Mouse (Mus musculus) heart, adult 2 months (tissue): ENCODE results near the gene Xylt1. TPM values are rescaled to one million over a fixed set of nuclear protein-coding genes. Genes with fewer than 3 reads are reported as not detected.

Experiments used
- DNase-seq, 2 experiments: peaks; one replicate each; pipeline ENCODE4 v3.0.0; 2021
- H3K27ac ChIP-seq: fragments of 200-600 bp; 2 replicates; pipeline ENCODE4 v1.8.1; 2022
- H3K27me3 ChIP-seq: fragments of 200-500 bp; 2 replicates; pipeline ENCODE4 v1.6.1; 2012; ENCODE audit warnings: mild to moderate bottlenecking, low read length, inconsistent platforms, mixed read lengths; ENCODE audit not compliant: control insufficient read depth, insufficient read depth
- H3K36me3 ChIP-seq: fragments of 200-500 bp; 2 replicates; pipeline ENCODE4 v1.6.1; 2012; ENCODE audit warnings: low read length, inconsistent platforms; ENCODE audit not compliant: control insufficient read depth, insufficient read depth
- H3K4me1 ChIP-seq: fragments of 200-500 bp; 2 replicates; pipeline ENCODE4 v1.6.1; 2011; ENCODE audit warnings: low read length; ENCODE audit not compliant: control insufficient read depth, insufficient read depth
- H3K4me3 ChIP-seq: fragments of 200-600 bp; 2 replicates; pipeline ENCODE4 v1.8.1; 2022
- H3K79me2 ChIP-seq: fragments of 200-500 bp; replicated peaks from 2 replicates; pipeline ENCODE4 v1.6.1; 2012; ENCODE audit warnings: mild to moderate bottlenecking, inconsistent platforms, low read length, moderate library complexity, mixed read lengths; ENCODE audit not compliant: control insufficient read depth, insufficient read depth
- H3K9ac ChIP-seq: fragments of 200-500 bp; 2 replicates; pipeline ENCODE4 v1.6.1; 2012; ENCODE audit warnings: low read depth, mild to moderate bottlenecking, control low read depth, inconsistent platforms, low read length, mixed read lengths
- CTCF ChIP-seq: fragments of 200-600 bp; IDR thresholded peaks from 2 replicates; pipeline ENCODE4 v1.8.1; 2022; ENCODE audit warnings: antibody characterized with exemption, mild to moderate bottlenecking, moderate library complexity
- EP300 ChIP-seq: fragments of 200-500 bp; IDR thresholded peaks from 2 replicates; pipeline ENCODE4 v1.6.1; 2011; ENCODE audit warnings: low read depth, low read length, control low read depth; ENCODE audit not compliant: insufficient read depth
- POLR2A ChIP-seq: fragments of 200-500 bp; IDR thresholded peaks from 2 replicates; pipeline ENCODE4 v1.6.1; 2011; ENCODE audit warnings: mild to moderate bottlenecking, low read depth, low read length, control low read depth; ENCODE audit not compliant: insufficient read depth
- WGBS: fragments of 180-500 bp; shearing (Covaris S2); methylation state at CpG from one replicate; pipeline ENCODE4 v1.1.7; 2018; 5-methylcytosine and 5-hydroxymethylcytosine counted together
- intact Hi-C: fragments of 180-260 bp; cut with DNase I; formaldehyde crosslinking; loops from one replicate; pipeline ENCODE4 v1.15.1; 2025
- polyA plus RNA-seq: library from polyadenylated mRNA; depleted of rRNA; stranded (reverse); fragments of >200 nt; gene quantifications from 2 replicates; pipeline ENCODE4 v1.2.3, GENCODE M21; 2012
- total RNA-seq, 2 experiments: library from RNA; stranded (reverse); gene quantifications; 2 replicates each; pipeline ENCODE4 v1.2.3; 2021

Gene Xylt1
- total and polyA plus RNA-seq, 3 experiments = 1.2 to 2.3 (median 1.4) TPM

DNA sequence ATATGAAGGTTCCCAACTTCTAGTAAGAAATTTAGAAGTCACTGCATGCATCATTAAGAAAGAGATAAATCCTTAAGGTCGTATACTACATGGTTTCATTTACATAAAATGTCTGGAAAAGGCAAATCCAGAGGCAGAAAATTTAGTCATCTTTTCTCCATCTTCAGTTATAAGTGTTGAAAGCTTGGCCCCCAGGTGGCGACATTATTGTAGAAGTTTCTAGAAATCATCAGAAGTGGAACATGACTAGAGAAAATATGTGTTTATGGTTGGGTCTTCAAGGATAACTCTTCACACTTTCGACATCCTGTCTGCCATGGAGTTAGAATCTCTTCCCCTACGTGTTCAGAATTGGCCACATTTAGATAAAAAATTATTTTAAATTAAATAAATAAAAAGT, 18.3 kb upstream of the Xylt1 start:
- no peak for DNase-seq
- TF ChIP-seq CTCF (no peak), EP300 (no peak), POLR2A (no peak)
- no peaks in the 10 kb centered on the region for H3K36me3 ChIP-seq
- intact Hi-C loops = no loop called here
- H3K79me2 ChIP-seq = no peaks in the 10 kb centered on the region
- no peak overlapping the region for H3K4me3 ChIP-seq
- no peak overlapping the region for H3K27ac ChIP-seq
- H3K27me3 ChIP-seq = no peaks in the 10 kb centered on the region
- H3K4me1 ChIP-seq = no peaks in the 10 kb centered on the region
- no peak overlapping the region for H3K9ac ChIP-seq
- 75% methylated on average over 4 of the region's 4 CpGs for WGBS

DNA sequence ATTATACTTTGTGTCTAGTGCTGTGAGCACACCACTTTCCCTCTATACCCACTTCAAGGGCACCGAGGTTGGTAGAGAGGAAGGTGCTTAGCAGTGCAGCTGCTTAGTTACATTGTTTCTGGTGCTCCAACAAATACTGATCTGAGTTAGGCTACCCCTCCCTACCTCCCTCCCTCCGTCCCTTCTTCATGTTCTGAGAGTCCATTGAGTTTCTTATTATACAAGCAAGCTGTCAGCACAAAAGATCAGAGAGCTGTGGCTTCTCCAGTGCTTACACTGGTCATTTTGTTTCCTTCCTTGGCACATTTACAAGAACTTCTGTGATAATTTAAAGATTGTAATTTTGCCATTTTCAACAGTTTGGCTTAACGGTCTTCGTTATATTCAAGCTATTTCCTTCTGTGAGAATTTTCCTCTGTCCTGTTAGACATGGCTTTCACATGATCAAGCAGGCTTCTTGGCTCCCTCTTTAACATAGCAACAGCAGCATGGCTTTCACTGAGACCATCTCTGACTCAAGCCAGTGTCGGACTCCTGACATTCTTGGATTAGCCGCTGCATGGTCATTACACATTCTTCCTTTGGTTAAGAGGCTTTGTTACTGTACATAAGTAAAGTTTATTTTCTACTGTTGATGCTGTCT, 12.0 kb upstream of the Xylt1 start:
- Histone ChIP-seq H3K79me2 (no peaks in the 10 kb centered on the region), H3K27ac (no peak overlapping the region)
- intact Hi-C loops = no loop called here

GRCm38 (mm10) chr7:117369290-117369941, 11.4 kb upstream of the Xylt1 start:
- no peak overlapping the region for H3K27ac ChIP-seq

More for the DNA sequence above, 12.0 kb upstream of the Xylt1 start:
- WGBS = 54% methylated on average over 6 of the region's 6 CpGs
- DNase-seq = no peak
- Histone ChIP-seq H3K36me3 (no peaks in the 10 kb centered on the region), H3K4me3 (no peak overlapping the region), H3K4me1 (no peaks in the 10 kb centered on the region), H3K27me3 (no peaks in the 10 kb centered on the region; the same call in 1 of the 2 replicates), H3K9ac (no peak overlapping the region)
- no peak for TF ChIP-seq CTCF
- TF ChIP-seq EP300 = no peak
- no peak for TF ChIP-seq POLR2A

DNA sequence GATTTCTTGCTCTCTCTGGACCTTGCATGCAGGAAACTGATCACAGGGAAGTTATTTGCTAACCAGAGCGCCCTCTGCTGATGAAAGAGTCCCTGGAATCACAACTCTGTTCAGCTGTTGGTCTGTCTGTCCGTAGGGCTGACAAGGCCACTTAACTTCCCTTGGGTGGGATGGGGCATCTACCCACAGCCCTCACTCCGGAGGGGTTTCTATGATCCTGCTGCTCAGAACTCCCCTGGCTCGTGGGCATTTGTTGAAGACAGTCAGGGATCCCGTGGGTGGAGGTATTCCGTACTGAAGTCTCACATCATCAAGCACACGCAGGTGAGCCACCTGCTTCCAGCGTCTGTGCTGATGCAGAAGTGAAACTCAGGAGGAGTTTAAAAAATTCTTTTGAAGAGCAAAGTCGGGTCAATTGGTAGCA, 4.9 kb upstream of the Xylt1 start:
- WGBS = 37% methylated on average over 9 of the region's 9 CpGs
- no peak for TF ChIP-seq POLR2A
- peak; percentile 90 for TF ChIP-seq CTCF
- peak; percentile 60 to 67 for DNase-seq
- intact Hi-C loops = loop anchor here (1.0 to 2.0 kb wide), 3 partner anchors 71 to 731 kb away; no protein-coding TSS in a partner anchor
- Histone ChIP-seq H3K36me3 (no peaks in the 10 kb centered on the region), H3K27me3 (no peaks in the 10 kb centered on the region; the same call in 1 of the 2 replicates), H3K79me2 (no peaks in the 10 kb centered on the region), H3K4me3 (no peak overlapping the region), H3K9ac (no peak overlapping the region), H3K27ac (no peak overlapping the region), H3K4me1 (0 out of 2 replicates have a peak, but pooled peaks cover 1% of the 10 kb centered on the region)

More at GRCm38 (mm10) chr7:117369290-117369941, 11.4 kb upstream of the Xylt1 start:
- no peaks in the 10 kb centered on the region for H3K36me3 ChIP-seq
- WGBS = 72% methylated on average over 5 of the region's 5 CpGs
- no peaks in the 10 kb centered on the region for H3K79me2 ChIP-seq
- no peaks in the 10 kb centered on the region; the same call in 1 of the 2 replicates for H3K27me3 ChIP-seq
- H3K9ac ChIP-seq = no peak overlapping the region
- intact Hi-C loops = no loop called here
- DNase-seq = no peak
- no peak overlapping the region for H3K4me3 ChIP-seq
- TF ChIP-seq EP300 (no peak), POLR2A (no peak), CTCF (no peak)
- no peaks in the 10 kb centered on the region for H3K4me1 ChIP-seq

DNA sequence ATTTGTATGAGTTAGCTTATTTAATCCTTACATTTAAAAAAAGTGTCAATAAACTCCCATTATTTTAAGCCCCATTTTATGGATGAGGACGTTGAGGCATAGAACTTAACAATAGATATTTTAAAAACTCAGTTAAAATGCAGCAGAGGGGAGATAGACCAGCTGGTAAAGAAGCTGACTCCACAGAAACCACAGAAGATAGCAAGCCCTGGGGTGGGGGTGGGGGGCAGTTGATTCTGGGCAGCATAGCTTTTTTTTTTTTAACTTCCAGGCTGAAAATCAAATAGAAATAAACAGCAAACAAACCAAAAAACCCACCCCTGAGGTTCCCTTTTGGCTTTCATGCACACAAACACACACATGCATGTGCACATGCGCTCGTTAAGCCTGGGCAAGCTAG, 3.6 kb upstream of the Xylt1 start:
- 87% methylated on average over 3 of the region's 3 CpGs for WGBS
- intact Hi-C loops = loop anchor here (2.0 kb wide), 1 partner anchor 72 kb away; no protein-coding TSS in a partner anchor

DNA sequence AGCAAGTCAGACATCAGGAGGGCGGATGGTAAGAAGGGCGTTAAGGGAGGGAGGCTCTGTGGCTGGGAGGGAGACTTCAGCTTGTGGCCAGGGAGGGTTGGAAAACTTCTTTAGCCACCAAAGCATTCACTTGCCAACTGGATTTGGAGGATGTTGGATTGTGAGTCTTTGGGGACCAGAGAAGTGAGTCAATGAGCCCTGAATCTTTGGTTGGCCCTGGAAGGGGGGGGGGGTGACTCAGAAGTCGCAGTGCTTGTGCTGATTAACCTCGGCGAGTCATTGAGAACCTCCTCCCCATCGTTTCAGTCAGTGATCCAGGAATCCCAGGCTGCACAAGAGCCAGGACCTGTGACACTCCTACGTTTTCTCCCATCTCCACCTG, 752 bp upstream of the Xylt1 start:
- TF ChIP-seq CTCF (no peak), EP300 (no peak), POLR2A (no peak)
- DNase-seq = peak; percentile 29 to 45
- Histone ChIP-seq H3K4me3 (peak overlapping the region; percentile 66), H3K27ac (peak overlapping the region; percentile 78), H3K4me1 (peaks cover 1% of the 10 kb centered on the region; the same call in 1 of the 2 replicates), H3K9ac (peak overlapping the region; percentile 88), H3K79me2 (no peaks in the 10 kb centered on the region), H3K27me3 (peaks cover 2% of the 10 kb centered on the region; the same call in 1 of the 2 replicates), H3K36me3 (no peaks in the 10 kb centered on the region)
- intact Hi-C loops = loop anchor here (5.0 to 10.0 kb wide), 3 partner anchors 42 to 725 kb away; no protein-coding TSS in a partner anchor
- 8% methylated on average over 7 of the region's 7 CpGs for WGBS

More for the DNA sequence above, 3.6 kb upstream of the Xylt1 start:
- peaks cover 2% of the 10 kb centered on the region for H3K27me3 ChIP-seq
- no peaks in the 10 kb centered on the region for H3K79me2 ChIP-seq
- peaks cover 1% of the 10 kb centered on the region; the same call in 1 of the 2 replicates for H3K4me1 ChIP-seq
- no peak overlapping the region for H3K27ac ChIP-seq
- no peak for DNase-seq
- no peak overlapping the region for H3K4me3 ChIP-seq
- H3K9ac ChIP-seq = no peak overlapping the region
- H3K36me3 ChIP-seq = no peaks in the 10 kb centered on the region
- TF ChIP-seq POLR2A = no peak
- TF ChIP-seq EP300 = no peak
- TF ChIP-seq CTCF = no peak
